Mouse (Mus musculus) embryonic fibroblast, embryonic 13.5 days (primary cell): ENCODE measurements around the gene Ly6g6c.

Experiments used
- CTCF ChIP-seq: IDR thresholded peaks from 2 replicates; pipeline ENCODE4 v1.5.1; 2011; ENCODE audit warnings: mild to moderate bottlenecking, control low read depth, low read length, moderate library complexity, borderline replicate concordance; ENCODE audit not compliant: insufficient read depth
- POLR2A ChIP-seq: IDR thresholded peaks from 2 replicates; pipeline ENCODE4 v1.6.1; 2011; ENCODE audit warnings: low read depth, mild to moderate bottlenecking, control low read depth, low read length, moderate library complexity

GRCm38 (mm10) chr17:35079778-35080177, 14.6 kb downstream of the Ly6g6c start:
- TF ChIP-seq POLR2A (no peak), CTCF (no peak)
